Mouse (Mus musculus) cerebellum, adult 2 months (tissue): ENCODE data around the gene Frem1. TPM values are rescaled to one million over a fixed set of nuclear protein-coding genes. Genes with fewer than 3 reads are reported as not detected.

Source experiments
- DNase-seq, 2 experiments: peaks; one replicate each; pipeline ENCODE4 v3.0.0; 2021
- H3K27ac ChIP-seq: fragments of 200-500 bp; 2 replicates; pipeline ENCODE4 v1.5.1; 2012; ENCODE audit warnings: low read length, control low read depth, inconsistent platforms; ENCODE audit not compliant: insufficient read depth
- H3K27me3 ChIP-seq: fragments of 200-500 bp; 2 replicates; pipeline ENCODE4 v1.6.1; 2012; ENCODE audit warnings: inconsistent platforms, mild to moderate bottlenecking, low read length, moderate library complexity; ENCODE audit not compliant: control insufficient read depth, insufficient read depth
- H3K4me1 ChIP-seq: fragments of 200-500 bp; 2 replicates; pipeline ENCODE4 v1.6.1; 2011; ENCODE audit warnings: low read length; ENCODE audit not compliant: control insufficient read depth, insufficient read depth
- H3K4me3 ChIP-seq: fragments of 200-500 bp; replicated peaks from 2 replicates; pipeline ENCODE3; 2011; ENCODE audit warnings: mild to moderate bottlenecking, low read depth, low read length, control low read depth; ENCODE audit not compliant: insufficient read depth
- CTCF ChIP-seq: fragments of 200-500 bp; IDR thresholded peaks from 2 replicates; pipeline ENCODE4 v1.5.1; 2011; ENCODE audit warnings: low read depth, mild to moderate bottlenecking, control low read depth, low read length, moderate library complexity, borderline replicate concordance; ENCODE audit not compliant: insufficient read depth
- POLR2A ChIP-seq: fragments of 200-500 bp; IDR thresholded peaks from 2 replicates; pipeline ENCODE4 v1.6.1; 2011; ENCODE audit warnings: low read length, control low read depth, borderline replicate concordance; ENCODE audit not compliant: insufficient read depth
- whole genome bisulfite sequencing: fragments of 180-500 bp; shearing (Covaris S2); methylation state at CpG from one replicate; pipeline ENCODE4 v1.1.7; 2018; 5-methylcytosine and 5-hydroxymethylcytosine counted together
- polyA plus RNA-seq: library from polyadenylated mRNA; depleted of rRNA; stranded (reverse); fragments of >200 nt; gene quantifications from 2 replicates; pipeline ENCODE4 v1.2.3, GENCODE M21; 2012

Gene Frem1
- polyA plus RNA-seq, 1 experiment, result 3.4 TPM

DNA sequence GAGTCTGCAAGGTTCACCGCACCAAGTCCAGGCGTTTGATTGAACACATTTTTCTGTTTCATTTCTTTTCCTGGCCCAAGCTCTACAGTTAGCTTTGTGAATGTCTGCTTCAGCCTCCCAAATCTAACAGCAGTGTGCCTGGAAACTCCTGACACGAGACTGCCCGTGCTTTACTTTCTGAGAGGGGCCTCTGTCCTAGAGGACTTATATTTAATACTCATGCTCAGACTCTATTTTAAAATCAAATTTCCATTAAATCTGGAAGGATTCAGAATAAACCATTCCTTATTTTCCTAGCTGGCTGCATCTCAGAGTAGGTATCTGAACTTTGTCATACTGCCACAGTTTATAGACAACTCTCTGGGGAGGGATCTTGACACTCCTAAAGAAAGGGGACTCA lies 161.6 kb downstream of the Frem1 start:
- TF ChIP-seq CTCF, result no peak
- no peak for TF ChIP-seq POLR2A
- DNase-seq, result no peak
- no peaks in the 10 kb centered on the region for H3K4me1 ChIP-seq
- H3K27me3 ChIP-seq, result no peaks in the 10 kb centered on the region
- H3K4me3 ChIP-seq, result no peak overlapping the region
- WGBS, result 73% methylated on average over 4 of the region's 4 CpGs
- no peak overlapping the region for H3K27ac ChIP-seq

GRCm38 (mm10) chr4:82886148-82886547 lies 166.0 kb downstream of the Frem1 start:
- no peak overlapping the region for H3K4me3 ChIP-seq
- WGBS, result 93% methylated on average over 2 of the region's 2 CpGs
- no peak for DNase-seq
- no peak for TF ChIP-seq CTCF
- no peak for TF ChIP-seq POLR2A
- H3K27ac ChIP-seq, result no peak overlapping the region
- peaks cover 12% of the 10 kb centered on the region for H3K4me1 ChIP-seq
- no peaks in the 10 kb centered on the region for H3K27me3 ChIP-seq

GRCm38 (mm10) chr4:82885535-82885913 lies 166.6 kb downstream of the Frem1 start:
- TF ChIP-seq POLR2A, result no peak
- TF ChIP-seq CTCF, result no peak
- Histone ChIP-seq H3K4me3 (no peak overlapping the region), H3K27me3 (no peaks in the 10 kb centered on the region), H3K4me1 (peaks cover 12% of the 10 kb centered on the region), H3K27ac (no peak overlapping the region)
- WGBS, result 80% methylated on average over 1 of the region's 1 CpGs
- DNase-seq, result no peak

DNA sequence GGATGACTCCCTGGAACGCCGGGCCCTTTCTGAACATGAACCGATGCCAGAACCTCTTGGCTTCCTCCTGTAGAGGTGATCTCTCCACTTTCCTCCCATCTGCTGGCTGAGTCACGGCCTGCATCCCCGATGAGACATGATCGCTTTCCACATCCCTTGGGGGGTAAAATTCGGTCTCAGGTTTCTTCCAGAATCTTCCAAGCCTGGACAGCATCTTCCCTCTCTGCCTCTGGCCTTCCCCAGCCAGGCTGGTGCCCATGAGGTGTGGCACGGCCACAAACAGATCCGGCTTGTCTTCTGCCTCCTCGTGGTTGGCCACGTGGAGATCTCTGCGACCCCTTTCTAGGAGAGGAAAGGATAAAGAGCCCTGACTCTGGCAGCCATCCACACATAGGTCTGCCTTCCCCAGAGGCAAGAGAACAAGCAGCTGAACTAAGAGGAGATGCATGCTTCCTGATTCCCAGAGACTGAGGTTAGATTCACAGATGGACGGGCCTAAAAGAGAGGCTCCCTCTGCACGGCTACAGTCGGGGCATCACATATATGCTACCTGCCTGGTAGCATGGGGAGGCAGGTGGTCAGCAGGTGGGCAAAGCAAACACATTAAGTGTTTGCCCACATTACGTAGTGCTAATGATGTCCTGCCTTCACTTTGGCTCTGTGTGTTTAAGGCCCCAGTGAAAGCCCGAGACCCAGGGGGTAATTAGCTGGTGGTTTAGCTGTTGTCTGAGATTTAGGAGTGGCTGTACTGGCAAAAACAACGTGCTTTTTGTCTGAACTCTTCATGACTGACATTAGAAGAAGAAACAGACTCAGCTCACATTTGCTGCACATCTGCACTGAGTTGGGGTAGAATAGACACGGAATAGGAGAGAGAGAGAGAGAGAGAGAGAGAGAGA lies 167.3 kb downstream of the Frem1 start, which contains the start of gene Cer1:
Gene Cer1, minus strand, starts transcription at position 513 of the 899 bp plus-strand sequence.
- DNase-seq, result peak; percentile 53 to 79
- peaks cover 12% of the 10 kb centered on the region for H3K4me1 ChIP-seq
- 30% methylated on average over 19 of the region's 19 CpGs for WGBS
- H3K27ac ChIP-seq, result no peak within 1 kb of the TSS
- H3K4me3 ChIP-seq, result no peak within 1 kb of the TSS
- no peaks in the 10 kb centered on the region for H3K27me3 ChIP-seq
- no peak for TF ChIP-seq POLR2A
- TF ChIP-seq CTCF, result no peak

- no peak for DNase-seq
- no peak for TF ChIP-seq CTCF
- TF ChIP-seq POLR2A, result no peak
- H3K27me3 ChIP-seq, result no peaks in the 10 kb centered on the region
- no peak overlapping the region for H3K4me3 ChIP-seq
- H3K4me1 ChIP-seq, result peaks cover 12% of the 10 kb centered on the region
- H3K27ac ChIP-seq, result no peak overlapping the region
- WGBS, result 89% methylated on average over 9 of the region's 9 CpGs
These were observed 169.6 kb downstream of the Frem1 start for GRCm38 (mm10) chr4:82882500-82882899.

DNA sequence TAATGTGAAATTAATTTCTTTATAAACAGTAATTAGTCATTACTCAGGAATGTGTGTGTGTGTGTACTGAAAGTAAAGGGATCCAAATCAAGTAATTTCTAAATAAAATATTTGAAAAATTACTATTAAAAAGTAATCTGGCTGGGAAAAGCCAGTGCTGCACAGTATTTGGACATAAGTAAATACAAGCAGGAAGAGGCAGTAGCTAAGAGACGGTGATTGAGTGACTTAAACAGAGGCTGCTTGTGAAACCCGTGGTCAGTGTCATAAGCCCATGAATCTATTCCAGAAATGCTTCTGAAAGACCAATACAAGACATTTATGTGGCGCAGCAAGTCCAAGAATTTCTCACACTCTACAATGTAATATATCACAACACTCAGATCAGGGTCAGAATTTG lies 170.8 kb downstream of the Frem1 start:
- Histone ChIP-seq H3K27ac (no peak overlapping the region), H3K27me3 (no peaks in the 10 kb centered on the region), H3K4me3 (no peak overlapping the region), H3K4me1 (peaks cover 12% of the 10 kb centered on the region)
- TF ChIP-seq CTCF, result no peak
- no peak for TF ChIP-seq POLR2A
- WGBS, result 92% methylated on average over 3 of the region's 3 CpGs
- DNase-seq, result no peak

DNA sequence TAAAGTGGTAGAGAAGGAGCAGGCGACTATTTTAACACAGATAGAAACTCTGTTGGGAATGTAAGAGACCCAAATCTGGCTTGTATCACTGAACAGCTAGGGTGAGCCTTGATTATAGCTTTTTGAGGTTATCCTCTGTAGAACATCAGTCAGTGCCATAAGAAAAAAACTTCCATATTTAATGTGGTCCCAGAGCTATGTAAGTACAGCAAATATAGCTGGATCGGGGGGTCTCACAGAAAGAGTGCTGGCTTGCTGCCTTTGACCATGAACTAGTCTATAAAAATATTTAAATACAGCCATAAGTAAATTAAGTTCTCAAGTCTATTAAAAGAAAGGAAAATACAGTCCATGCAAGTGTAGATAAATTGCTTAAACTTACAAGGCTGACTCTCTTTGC lies 171.9 kb downstream of the Frem1 start:
- WGBS, result 83% methylated on average over 2 of the region's 2 CpGs
- Histone ChIP-seq H3K27me3 (no peaks in the 10 kb centered on the region), H3K4me3 (no peak overlapping the region), H3K4me1 (peaks cover 12% of the 10 kb centered on the region), H3K27ac (no peak overlapping the region)
- TF ChIP-seq POLR2A, result no peak
- no peak for DNase-seq

GRCm38 (mm10) chr4:82879152-82879551 lies 173.0 kb downstream of the Frem1 start:
- H3K4me1 ChIP-seq, result peaks cover under 1% of the 10 kb centered on the region; the same call in 1 of the 2 replicates
- H3K4me3 ChIP-seq, result no peak overlapping the region
- 69% methylated on average over 6 of the region's 6 CpGs for whole genome bisulfite sequencing
- H3K27ac ChIP-seq, result no peak overlapping the region
- H3K27me3 ChIP-seq, result no peaks in the 10 kb centered on the region
- no peak for DNase-seq
- TF ChIP-seq POLR2A (no peak), CTCF (no peak)
